Mouse (Mus musculus) midbrain, embryonic 15.5 days (tissue): ENCODE results near the gene Trcg1. TPM values are rescaled to one million over a fixed set of nuclear protein-coding genes. Genes with fewer than 3 reads are reported as not detected.
"Not testable (repeated sequence)": the region's sequence is repeated elsewhere in the genome, so short reads cannot be mapped to it uniquely, and the experiment has no call there.

ENCODE experiments used
- ATAC-seq: fragments of 200-750 bp; cut with Nextera tagmentation; replicated peaks from 2 replicates; pipeline ENCODE4 v1.8.0; 2017; ENCODE audit warnings: moderate TSS enrichment
- H3K27ac ChIP-seq: fragments of 300-500 bp; sonication (generic); 2 replicates; pipeline ENCODE4 v1.5.1; 2015; ENCODE audit warnings: mild to moderate bottlenecking, inconsistent platforms
- H3K27me3 ChIP-seq: fragments of 300-500 bp; sonication (generic); replicated peaks from 2 replicates; pipeline ENCODE4 v1.6.1; 2015; ENCODE audit warnings: inconsistent platforms
- H3K36me3 ChIP-seq: fragments of 300-500 bp; sonication (generic); replicated peaks from 2 replicates; pipeline ENCODE4 v1.6.1; 2015; ENCODE audit warnings: inconsistent platforms
- H3K4me1 ChIP-seq: fragments of 300-500 bp; sonication (generic); 2 replicates; pipeline ENCODE4 v1.6.1; 2015; ENCODE audit warnings: inconsistent platforms
- H3K4me2 ChIP-seq: fragments of 300-500 bp; sonication (generic); 2 replicates; pipeline ENCODE4 v1.6.1; 2015; ENCODE audit warnings: inconsistent platforms, mild to moderate bottlenecking, moderate library complexity
- H3K4me3 ChIP-seq: fragments of 300-500 bp; sonication (generic); 2 replicates; pipeline ENCODE4 v1.5.1; 2015; ENCODE audit warnings: mild to moderate bottlenecking, inconsistent platforms
- H3K9ac ChIP-seq: fragments of 300-500 bp; sonication (generic); 2 replicates; pipeline ENCODE4 v1.6.1; 2015; ENCODE audit warnings: mild to moderate bottlenecking, inconsistent platforms
- H3K9me3 ChIP-seq: fragments of 300-500 bp; sonication (generic); 2 replicates; pipeline ENCODE4 v1.6.1; 2016; ENCODE audit warnings: inconsistent platforms
- WGBS: fragments of 180-500 bp; shearing (Covaris S2); methylation state at CpG from one replicate; pipeline ENCODE4 v1.1.7; 2015; ENCODE audit warnings: mixed read lengths; 5-methylcytosine and 5-hydroxymethylcytosine counted together
- polyA plus RNA-seq: library from polyadenylated mRNA; unstranded; fragments of >200 nt; fragmentation: Nextera tagmentation; extraction: Ambion mirVana; gene quantifications from 2 replicates; pipeline ENCODE4 v1.2.1, GENCODE M21; 2015

Trcg1 gene
- polyA plus RNA-seq, 1 experiment from 2014 or later = not detected

- Histone ChIP-seq H3K4me2 (no peak overlapping the region), H3K4me3 (no peak overlapping the region), H3K4me1 (no peaks in the 10 kb centered on the region), H3K36me3 (no peaks in the 10 kb centered on the region), H3K9me3 (no peaks in the 10 kb centered on the region), H3K27me3 (no peaks in the 10 kb centered on the region), H3K27ac (no peak overlapping the region), H3K9ac (no peak overlapping the region)
- ATAC-seq = no peak
Measured at GRCm38 (mm10) chr9:57223341-57223740, 13.0 kb upstream of the Trcg1 start.

GRCm38 (mm10) chr9:57225780-57226627, 10.4 kb upstream of the Trcg1 start:
- no peaks in the 10 kb centered on the region for H3K9me3 ChIP-seq
- no peak overlapping the region for H3K4me2 ChIP-seq
- no peaks in the 10 kb centered on the region for H3K4me1 ChIP-seq
- H3K27ac ChIP-seq = no peak overlapping the region
- H3K9ac ChIP-seq = no peak overlapping the region
- H3K4me3 ChIP-seq = no peak overlapping the region
- 77% methylated on average over 13 of the region's 13 CpGs for WGBS
- no peaks in the 10 kb centered on the region for H3K36me3 ChIP-seq
- ATAC-seq = no peak
- H3K27me3 ChIP-seq = no peaks in the 10 kb centered on the region

- not testable (repeated sequence) for H3K9me3 ChIP-seq, H3K4me1 ChIP-seq, H3K4me3 ChIP-seq, H3K4me2 ChIP-seq, H3K27me3 ChIP-seq, ATAC-seq, H3K27ac ChIP-seq, H3K36me3 ChIP-seq, H3K9ac ChIP-seq
- WGBS = 89% methylated on average over 6 of the region's 6 CpGs
Measured at GRCm38 (mm10) chr9:57226628-57227122, 9.7 kb upstream of the Trcg1 start.

GRCm38 (mm10) chr9:57227203-57227602, 9.2 kb upstream of the Trcg1 start:
- H3K27me3 ChIP-seq = no peaks in the 10 kb centered on the region
- H3K4me3 ChIP-seq = no peak overlapping the region
- no peak overlapping the region for H3K4me2 ChIP-seq
- no peaks in the 10 kb centered on the region for H3K4me1 ChIP-seq
- H3K9me3 ChIP-seq = no peaks in the 10 kb centered on the region
- H3K36me3 ChIP-seq = no peaks in the 10 kb centered on the region
- H3K9ac ChIP-seq = no peak overlapping the region
- 67% methylated on average over 5 of the region's 5 CpGs for WGBS
- no peak for ATAC-seq
- no peak overlapping the region for H3K27ac ChIP-seq

GRCm38 (mm10) chr9:57228186-57228585, 8.2 kb upstream of the Trcg1 start:
- Histone ChIP-seq H3K36me3 (no peaks in the 10 kb centered on the region), H3K4me1 (no peaks in the 10 kb centered on the region), H3K27ac (no peak overlapping the region), H3K4me3 (no peak overlapping the region), H3K9me3 (no peaks in the 10 kb centered on the region), H3K9ac (no peak overlapping the region), H3K27me3 (no peaks in the 10 kb centered on the region), H3K4me2 (no peak overlapping the region)
- 80% methylated on average over 4 of the region's 4 CpGs for WGBS
- no peak for ATAC-seq

GRCm38 (mm10) chr9:57229726-57230125, 6.6 kb upstream of the Trcg1 start:
- ATAC-seq = no peak

GRCm38 (mm10) chr9:57230146-57230783, 6.1 kb upstream of the Trcg1 start:
- WGBS = 76% methylated on average over 9 of the region's 9 CpGs
- no peak overlapping the region for H3K27ac ChIP-seq
- no peak overlapping the region for H3K4me2 ChIP-seq
- H3K4me3 ChIP-seq = no peak overlapping the region
- H3K36me3 ChIP-seq = no peaks in the 10 kb centered on the region
- no peak overlapping the region for H3K9ac ChIP-seq
- no peaks in the 10 kb centered on the region for H3K4me1 ChIP-seq
- ATAC-seq = no peak
- no peaks in the 10 kb centered on the region for H3K27me3 ChIP-seq
- H3K9me3 ChIP-seq = no peaks in the 10 kb centered on the region

More at GRCm38 (mm10) chr9:57229726-57230125, 6.6 kb upstream of the Trcg1 start:
- Histone ChIP-seq H3K27ac (no peak overlapping the region), H3K9ac (no peak overlapping the region), H3K9me3 (no peaks in the 10 kb centered on the region), H3K4me3 (no peak overlapping the region), H3K4me1 (no peaks in the 10 kb centered on the region), H3K4me2 (no peak overlapping the region), H3K36me3 (no peaks in the 10 kb centered on the region), H3K27me3 (no peaks in the 10 kb centered on the region)
- WGBS = 88% methylated on average over 4 of the region's 4 CpGs

GRCm38 (mm10) chr9:57231536-57232255, 4.7 kb upstream of the Trcg1 start:
- WGBS = 76% methylated on average over 8 of the region's 8 CpGs

GRCm38 (mm10) chr9:57232341-57232940, 3.9 kb upstream of the Trcg1 start:
- Histone ChIP-seq H3K9me3 (no peaks in the 10 kb centered on the region), H3K4me2 (no peak overlapping the region), H3K4me1 (no peaks in the 10 kb centered on the region), H3K4me3 (no peak overlapping the region), H3K9ac (no peak overlapping the region), H3K36me3 (no peaks in the 10 kb centered on the region), H3K27me3 (no peaks in the 10 kb centered on the region), H3K27ac (no peak overlapping the region)
- 91% methylated on average over 5 of the region's 5 CpGs for WGBS
- ATAC-seq = no peak

More at GRCm38 (mm10) chr9:57231536-57232255, 4.7 kb upstream of the Trcg1 start:
- Histone ChIP-seq H3K4me3 (no peak overlapping the region), H3K9ac (no peak overlapping the region), H3K27me3 (no peaks in the 10 kb centered on the region), H3K4me1 (no peaks in the 10 kb centered on the region), H3K36me3 (no peaks in the 10 kb centered on the region), H3K9me3 (no peaks in the 10 kb centered on the region), H3K4me2 (no peak overlapping the region), H3K27ac (no peak overlapping the region)
- ATAC-seq = no peak

GRCm38 (mm10) chr9:57233142-57233541, 3.2 kb upstream of the Trcg1 start:
- Histone ChIP-seq H3K4me2 (no peak overlapping the region), H3K9ac (no peak overlapping the region), H3K27ac (no peak overlapping the region), H3K9me3 (no peaks in the 10 kb centered on the region), H3K36me3 (no peaks in the 10 kb centered on the region), H3K27me3 (no peaks in the 10 kb centered on the region), H3K4me1 (no peaks in the 10 kb centered on the region), H3K4me3 (no peak overlapping the region)
- 79% methylated on average over 6 of the region's 6 CpGs for WGBS
- no peak for ATAC-seq

GRCm38 (mm10) chr9:57233767-57234166, 2.6 kb upstream of the Trcg1 start:
- Histone ChIP-seq H3K4me3 (no peak overlapping the region), H3K9ac (no peak overlapping the region), H3K9me3 (no peaks in the 10 kb centered on the region), H3K27ac (no peak overlapping the region), H3K4me1 (no peaks in the 10 kb centered on the region), H3K36me3 (no peaks in the 10 kb centered on the region), H3K27me3 (no peaks in the 10 kb centered on the region), H3K4me2 (no peak overlapping the region)
- WGBS = 87% methylated on average over 3 of the region's 3 CpGs
- ATAC-seq = no peak

- Histone ChIP-seq H3K9ac (no peak overlapping the region), H3K4me2 (no peak overlapping the region), H3K27me3 (no peaks in the 10 kb centered on the region), H3K36me3 (no peaks in the 10 kb centered on the region), H3K27ac (no peak overlapping the region), H3K4me3 (no peak overlapping the region), H3K4me1 (no peaks in the 10 kb centered on the region), H3K9me3 (no peaks in the 10 kb centered on the region)
- no peak for ATAC-seq
- WGBS = 75% methylated on average over 5 of the region's 5 CpGs
Measured at GRCm38 (mm10) chr9:57237705-57238104, 1.3 kb downstream of the Trcg1 start.
